Mouse (Mus musculus) intestine, embryonic 15.5 days (tissue): ENCODE results near the gene Poldip2. TPM values are rescaled to one million over a fixed set of nuclear protein-coding genes. Genes with fewer than 3 reads are reported as not detected.

Experiments used
- ATAC-seq: fragments of 200-750 bp; cut with Nextera tagmentation; 2 replicates; pipeline ENCODE4 v1.8.0; 2017; ENCODE audit warnings: moderate TSS enrichment, moderate library complexity
- H3K27ac ChIP-seq: fragments of 300-500 bp; sonication (generic); 2 replicates; pipeline ENCODE4 v1.5.1; 2015; ENCODE audit warnings: mild to moderate bottlenecking, inconsistent platforms
- H3K27me3 ChIP-seq: fragments of 300-500 bp; sonication (generic); replicated peaks from 2 replicates; pipeline ENCODE4 v1.6.1; 2015; ENCODE audit warnings: inconsistent platforms
- H3K36me3 ChIP-seq: fragments of 300-500 bp; sonication (generic); 2 replicates; pipeline ENCODE4 v1.6.1; 2015; ENCODE audit warnings: inconsistent platforms
- H3K4me1 ChIP-seq: fragments of 300-500 bp; sonication (generic); replicated peaks from 2 replicates; pipeline ENCODE4 v1.6.1; 2015; ENCODE audit warnings: inconsistent platforms
- H3K4me2 ChIP-seq: fragments of 300-500 bp; sonication (generic); replicated peaks from 2 replicates; pipeline ENCODE4 v1.6.1; 2015; ENCODE audit warnings: mild to moderate bottlenecking, inconsistent platforms
- H3K4me3 ChIP-seq: fragments of 300-500 bp; sonication (generic); replicated peaks from 2 replicates; pipeline ENCODE4 v1.5.1; 2015; ENCODE audit warnings: inconsistent platforms
- H3K9ac ChIP-seq: fragments of 300-500 bp; sonication (generic); 2 replicates; pipeline ENCODE4 v1.6.1; 2015; ENCODE audit warnings: inconsistent platforms
- H3K9me3 ChIP-seq: fragments of 300-500 bp; sonication (generic); 2 replicates; pipeline ENCODE4 v1.6.1; 2016; ENCODE audit warnings: inconsistent platforms
- WGBS: fragments of 180-500 bp; shearing (Covaris S2); methylation state at CpG from one replicate; pipeline ENCODE4 v1.1.7; 2015; 5-methylcytosine and 5-hydroxymethylcytosine counted together
- polyA plus RNA-seq: library from polyadenylated mRNA; unstranded; fragments of >200 nt; fragmentation: Nextera tagmentation; extraction: Ambion mirVana; gene quantifications from 2 replicates; pipeline ENCODE4 v1.2.1, GENCODE M21; 2015

The Poldip2 gene
- polyA plus RNA-seq, 1 experiment from 2014 or later = 149 TPM

- Histone ChIP-seq H3K9me3 (no peaks in the 10 kb centered on the region), H3K9ac (no peak overlapping the region), H3K27ac (no peak overlapping the region), H3K27me3 (peaks cover 54% of the 10 kb centered on the region), H3K36me3 (no peaks in the 10 kb centered on the region), H3K4me3 (no peak overlapping the region), H3K4me1 (peaks cover 7% of the 10 kb centered on the region), H3K4me2 (no peak overlapping the region)
- no peak for ATAC-seq
- WGBS = 4% methylated on average over 8 of the region's 8 CpGs
These were observed 23.8 kb upstream of the Poldip2 start for GRCm38 (mm10) chr11:78488168-78488567.

GRCm38 (mm10) chr11:78490781-78491241 lies 21.2 kb upstream of the Poldip2 start:
- peaks cover 7% of the 10 kb centered on the region for H3K4me1 ChIP-seq
- no peaks in the 10 kb centered on the region for H3K36me3 ChIP-seq
- no peak overlapping the region for H3K9ac ChIP-seq
- H3K27ac ChIP-seq = no peak overlapping the region
- no peaks in the 10 kb centered on the region for H3K9me3 ChIP-seq
- WGBS = 6% methylated on average over 48 of the region's 48 CpGs
- peak overlapping the region; percentile 29 for H3K4me3 ChIP-seq
- peak; percentile 59 for ATAC-seq
- peak overlapping the region; percentile 56 for H3K4me2 ChIP-seq
- peaks cover 59% of the 10 kb centered on the region for H3K27me3 ChIP-seq

- H3K9ac ChIP-seq = no peak overlapping the region
- no peak overlapping the region for H3K27ac ChIP-seq
- no peak overlapping the region for H3K4me3 ChIP-seq
- H3K4me1 ChIP-seq = peaks cover 12% of the 10 kb centered on the region
- no peak overlapping the region for H3K4me2 ChIP-seq
- peaks cover 32% of the 10 kb centered on the region for H3K27me3 ChIP-seq
- H3K9me3 ChIP-seq = no peaks in the 10 kb centered on the region
- ATAC-seq = no peak
- 5% methylated on average over 6 of the region's 6 CpGs for WGBS
- H3K36me3 ChIP-seq = no peaks in the 10 kb centered on the region
These were observed 16.1 kb upstream of the Poldip2 start for GRCm38 (mm10) chr11:78495904-78496303.

GRCm38 (mm10) chr11:78497071-78497541 lies 14.9 kb upstream of the Poldip2 start:
- under 1% methylated on average over 44 of the region's 44 CpGs for WGBS
- H3K4me1 ChIP-seq = peaks cover 10% of the 10 kb centered on the region; the same call in 1 of the 2 replicates
- no peak overlapping the region for H3K27ac ChIP-seq
- peak overlapping the region; percentile 50 for H3K4me3 ChIP-seq
- ATAC-seq = peak; percentile 35
- H3K9ac ChIP-seq = peak overlapping the region; percentile 43
- H3K4me2 ChIP-seq = peak overlapping the region; percentile 98
- H3K36me3 ChIP-seq = no peaks in the 10 kb centered on the region
- no peaks in the 10 kb centered on the region for H3K9me3 ChIP-seq
- peaks cover 23% of the 10 kb centered on the region for H3K27me3 ChIP-seq

- 3% methylated on average over 36 of the region's 36 CpGs for WGBS
- Histone ChIP-seq H3K4me1 (peaks cover 10% of the 10 kb centered on the region; the same call in 1 of the 2 replicates), H3K9me3 (no peaks in the 10 kb centered on the region), H3K4me3 (peak within 1 kb of the TSS; percentile 50), H3K9ac (peak within 1 kb of the TSS; percentile 43), H3K4me2 (peak within 1 kb of the TSS; percentile 98), H3K27ac (no peak within 1 kb of the TSS), H3K36me3 (no peaks in the 10 kb centered on the region), H3K27me3 (peaks cover 23% of the 10 kb centered on the region)
- peak; percentile 98 for ATAC-seq
These were observed 14.2 kb upstream of the Poldip2 start, which contains the start of gene Sarm1 for GRCm38 (mm10) chr11:78497544-78498522. Gene Sarm1 (minus strand): TSS chr11:78497754.

- H3K36me3 ChIP-seq = no peaks in the 10 kb centered on the region
- H3K27ac ChIP-seq = no peak within 1 kb of the TSS
- H3K4me3 ChIP-seq = peak within 1 kb of the TSS; percentile 50
- H3K9me3 ChIP-seq = no peaks in the 10 kb centered on the region
- H3K4me1 ChIP-seq = peaks cover 10% of the 10 kb centered on the region; the same call in 1 of the 2 replicates
- WGBS = 59% methylated on average over 7 of the region's 7 CpGs
- no peak for ATAC-seq
- H3K4me2 ChIP-seq = peak within 1 kb of the TSS; percentile 98
- H3K9ac ChIP-seq = no peak within 1 kb of the TSS
- H3K27me3 ChIP-seq = peaks cover 23% of the 10 kb centered on the region
These were observed 13.0 kb upstream of the Poldip2 start, which contains the start of gene Vtn for GRCm38 (mm10) chr11:78499004-78499403. Gene Vtn (plus strand): TSS chr11:78499091.

GRCm38 (mm10) chr11:78499543-78499942 lies 12.4 kb upstream of the Poldip2 start:
- no peak for ATAC-seq
- Histone ChIP-seq H3K4me3 (no peak overlapping the region), H3K36me3 (no peaks in the 10 kb centered on the region), H3K9me3 (no peaks in the 10 kb centered on the region), H3K9ac (no peak overlapping the region), H3K4me2 (no peak overlapping the region), H3K4me1 (peaks cover 10% of the 10 kb centered on the region; the same call in 1 of the 2 replicates), H3K27ac (no peak overlapping the region), H3K27me3 (peaks cover 20% of the 10 kb centered on the region)
- 49% methylated on average over 16 of the region's 16 CpGs for WGBS

- no peak for ATAC-seq
- WGBS = 65% methylated on average over 9 of the region's 9 CpGs
- Histone ChIP-seq H3K27ac (no peak overlapping the region), H3K9ac (no peak overlapping the region), H3K9me3 (no peaks in the 10 kb centered on the region), H3K27me3 (peaks cover 18% of the 10 kb centered on the region), H3K4me2 (no peak overlapping the region), H3K4me3 (no peak overlapping the region), H3K4me1 (peaks cover 10% of the 10 kb centered on the region; the same call in 1 of the 2 replicates), H3K36me3 (no peaks in the 10 kb centered on the region)
These were observed 11.3 kb upstream of the Poldip2 start for GRCm38 (mm10) chr11:78500623-78501202.

- ATAC-seq = no peak
- no peaks in the 10 kb centered on the region for H3K9me3 ChIP-seq
- no peaks in the 10 kb centered on the region for H3K36me3 ChIP-seq
- peaks cover 10% of the 10 kb centered on the region; the same call in 1 of the 2 replicates for H3K4me1 ChIP-seq
- no peak overlapping the region for H3K4me3 ChIP-seq
- peaks cover 12% of the 10 kb centered on the region for H3K27me3 ChIP-seq
- WGBS = 76% methylated on average over 20 of the region's 20 CpGs
- no peak overlapping the region for H3K27ac ChIP-seq
- no peak overlapping the region for H3K9ac ChIP-seq
- no peak overlapping the region for H3K4me2 ChIP-seq
These were observed 10.5 kb upstream of the Poldip2 start for GRCm38 (mm10) chr11:78501529-78501928.

- Histone ChIP-seq H3K27ac (no peak within 1 kb of the TSS), H3K4me2 (no peak within 1 kb of the TSS), H3K9ac (no peak within 1 kb of the TSS), H3K36me3 (peaks cover 7% of the 10 kb centered on the region; the same call in 1 of the 2 replicates), H3K4me3 (no peak within 1 kb of the TSS), H3K4me1 (0 out of 2 replicates have a peak, but pooled peaks cover 3% of the 10 kb centered on the region), H3K27me3 (peaks cover 4% of the 10 kb centered on the region), H3K9me3 (no peaks in the 10 kb centered on the region)
- 74% methylated on average over 7 of the region's 7 CpGs for WGBS
- no peak for ATAC-seq
These were observed 8.9 kb upstream of the Poldip2 start, which contains the start of gene Sebox for GRCm38 (mm10) chr11:78502909-78503650. Gene Sebox (plus strand): TSS chr11:78503447.

- Histone ChIP-seq H3K4me3 (no peak overlapping the region), H3K9ac (no peak overlapping the region), H3K4me2 (no peak overlapping the region), H3K9me3 (no peaks in the 10 kb centered on the region), H3K4me1 (0 out of 2 replicates have a peak, but pooled peaks cover 3% of the 10 kb centered on the region), H3K36me3 (peaks cover 11% of the 10 kb centered on the region; the same call in 1 of the 2 replicates), H3K27me3 (no peaks in the 10 kb centered on the region; the same call in 1 of the 2 replicates), H3K27ac (no peak overlapping the region)
- no peak for ATAC-seq
- WGBS = 77% methylated on average over 3 of the region's 3 CpGs
These were observed 6.6 kb upstream of the Poldip2 start for GRCm38 (mm10) chr11:78505430-78505829.
